Mouse (Mus musculus): ENCODE measurements at regions not wholly inside any gene's neighbourhood (a gene's known extent, or its start where the extent isn't known, plus 50 kb on each side); places are given as distances from the start of the nearest gene placed in this dataset.

DNA sequence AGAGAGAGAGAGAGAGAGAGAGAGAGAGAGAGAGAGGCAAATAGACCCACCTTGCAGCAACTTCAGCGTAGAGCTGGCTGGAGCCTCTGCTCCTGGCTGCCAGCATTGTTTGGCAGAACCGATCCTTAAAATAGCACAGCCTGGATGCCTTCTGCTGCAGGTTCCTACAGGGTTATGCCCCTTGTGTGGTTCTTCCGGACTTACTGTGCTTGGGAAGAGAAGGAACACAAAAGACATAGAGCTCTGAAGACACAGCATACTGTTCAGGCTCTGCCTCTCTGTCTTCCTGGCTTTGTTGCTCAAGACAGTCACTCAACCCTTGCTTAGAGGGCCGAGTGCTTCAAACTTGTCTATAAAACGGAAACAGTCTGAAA, 86.2 kb upstream of the Slc25a26 start:
- DNase-seq (ENCODE audit: inconsistent ontology term) = no peak

GRCm38 (mm10) chr6:94413297-94413986, 86.7 kb upstream of the Slc25a26 start:
- DNase-seq (ENCODE audit: inconsistent ontology term) = no peak

DNA sequence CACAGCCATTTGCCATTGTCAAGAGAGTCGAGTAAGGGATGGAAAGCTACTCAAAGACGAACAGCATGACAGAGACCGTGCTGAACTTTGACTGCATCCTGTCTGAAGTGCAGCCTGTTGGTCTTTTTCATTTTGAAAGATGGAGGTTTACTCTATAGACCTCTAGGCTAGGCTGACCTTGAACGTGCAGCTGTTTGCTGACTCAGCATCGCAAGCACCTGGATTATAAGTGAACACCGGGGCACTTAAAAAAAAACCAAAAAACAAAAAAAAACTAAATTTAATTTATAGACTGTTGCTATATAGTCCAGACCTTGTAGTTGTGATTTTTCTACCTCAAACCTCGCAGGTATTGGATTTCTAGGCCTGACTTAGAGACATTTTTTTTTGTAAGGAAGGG, 87.8 kb upstream of the Slc25a26 start:
- no peak for DNase-seq (ENCODE audit: inconsistent ontology term)

- DNase-seq (ENCODE audit: inconsistent ontology term) = no peak
Measured at GRCm38 (mm10) chr6:94410480-94410879, 89.7 kb upstream of the Slc25a26 start.

DNA sequence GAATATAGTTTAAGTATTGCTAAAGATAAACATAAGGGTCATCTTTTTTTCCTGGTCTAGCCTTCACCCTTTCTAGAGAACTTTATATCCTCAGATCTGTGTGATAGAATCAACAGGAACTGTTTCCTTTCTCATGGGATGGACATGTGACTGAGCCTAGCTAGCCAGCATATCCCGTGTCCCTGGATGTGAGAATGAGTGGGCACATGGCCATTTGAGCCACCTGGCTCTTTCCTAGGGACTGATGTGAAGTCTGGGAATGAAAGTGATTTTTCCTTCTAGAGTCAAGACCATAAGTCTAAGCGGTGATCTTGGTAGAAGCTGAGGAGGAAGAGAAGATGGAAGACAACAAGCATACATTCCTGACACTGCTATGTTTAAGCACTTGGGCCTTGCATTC, 91.1 kb upstream of the Slc25a26 start:
- DNase-seq (ENCODE audit: inconsistent ontology term) = no peak

- DNase-seq (ENCODE audit: inconsistent ontology term) = no peak
Measured at GRCm38 (mm10) chr6:94407751-94408150, 92.4 kb upstream of the Slc25a26 start.

DNA sequence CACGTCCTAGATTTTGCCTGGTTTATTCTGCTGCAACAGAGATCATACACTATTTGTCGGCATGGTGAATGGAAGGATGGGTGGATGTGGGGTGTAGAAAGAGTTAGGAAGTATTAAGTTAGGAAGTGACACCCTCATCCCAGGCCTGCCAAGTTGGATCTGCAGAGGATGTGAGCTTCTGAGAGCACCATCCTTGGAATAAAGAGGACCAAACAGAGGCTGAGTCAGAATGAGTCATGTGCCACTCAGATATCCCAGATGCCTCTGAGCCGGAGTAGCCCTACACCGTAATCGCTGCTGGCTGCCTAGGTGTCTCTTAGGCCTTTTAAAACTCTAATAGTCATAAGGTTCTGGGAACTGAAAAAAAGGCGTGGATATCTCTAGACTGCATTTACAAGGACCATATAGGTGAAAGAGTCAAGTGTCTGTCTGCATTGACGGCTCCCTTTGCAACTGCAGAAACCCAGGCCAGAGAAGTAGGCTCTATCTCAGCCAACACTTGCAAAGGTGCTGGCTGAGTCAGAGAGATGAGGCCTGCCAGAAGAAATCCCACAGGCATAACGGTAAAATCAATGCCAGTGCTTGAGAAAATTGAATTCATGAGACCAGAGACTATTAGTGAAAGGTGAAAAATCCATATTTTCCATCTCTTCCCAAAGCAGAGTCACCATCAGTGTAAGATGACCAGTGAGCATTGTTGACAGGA, 94.6 kb upstream of the Slc25a26 start:
- DNase-seq (ENCODE audit: inconsistent ontology term) = peak; percentile 49

DNA sequence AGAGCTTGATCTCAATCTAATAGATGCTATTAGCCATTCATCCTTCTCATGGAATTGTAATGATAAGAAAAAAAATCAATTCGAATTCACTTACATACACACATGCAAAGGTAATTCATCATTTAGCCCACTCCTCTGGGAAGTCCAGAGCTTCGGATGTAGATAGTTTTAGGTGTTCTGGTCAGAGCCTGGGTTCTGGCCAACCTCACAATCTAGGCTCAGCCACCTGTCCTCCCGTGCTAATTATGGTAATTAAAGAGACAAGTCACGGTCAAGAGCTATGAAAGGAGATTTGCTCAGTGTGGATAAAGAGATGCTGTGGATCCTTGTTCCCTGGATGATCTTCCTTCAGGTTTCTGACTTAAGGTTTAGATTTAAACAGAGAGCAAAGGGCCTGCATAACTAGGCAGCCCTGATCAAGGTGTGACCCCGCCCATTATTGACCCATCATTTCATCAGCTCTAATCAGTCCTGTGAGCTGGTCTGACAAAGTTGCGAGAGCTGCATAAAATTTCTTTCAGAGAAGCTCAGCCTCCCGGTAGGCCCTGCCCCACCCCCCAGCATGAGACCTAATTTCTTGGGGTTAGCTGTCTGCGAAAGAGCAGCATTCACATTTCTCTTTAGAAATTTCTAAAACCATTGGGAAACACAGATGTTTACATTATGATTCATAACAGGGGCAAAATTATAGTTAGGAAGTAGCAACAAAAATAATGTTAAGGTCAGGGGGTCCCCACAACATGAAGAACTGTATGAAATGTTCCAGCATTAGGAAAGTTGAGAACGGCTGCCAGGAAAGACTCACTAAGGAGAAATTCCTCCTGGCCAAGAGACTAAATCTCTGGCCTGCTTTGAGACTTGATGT, 98.3 kb upstream of the Slc25a26 start:
- DNase-seq (ENCODE audit: inconsistent ontology term) = no peak

DNA sequence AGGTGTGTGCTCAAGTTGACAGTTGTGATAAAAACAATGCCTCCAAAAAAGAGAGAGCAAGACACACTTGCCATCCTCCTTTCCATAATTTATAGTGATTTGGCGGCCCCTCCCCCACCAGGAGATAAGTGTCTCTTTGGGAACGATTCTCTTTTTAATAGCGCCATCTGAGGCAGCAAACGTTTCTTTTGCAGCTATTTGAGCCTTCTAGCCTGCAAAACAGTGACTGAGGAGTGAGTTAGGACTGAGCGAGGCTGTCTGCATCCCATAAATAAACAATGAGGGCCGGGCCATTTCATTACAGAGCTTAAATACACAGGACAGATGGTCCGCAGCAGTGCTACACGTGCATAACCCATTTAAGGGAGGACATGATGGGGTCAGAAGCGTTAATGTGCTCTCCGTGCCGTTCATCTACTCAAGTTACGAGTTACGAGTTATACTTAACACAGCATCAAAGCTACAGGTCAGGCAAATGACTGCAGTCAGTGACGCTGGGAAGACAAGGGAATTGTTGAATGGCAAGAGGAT, 99.0 kb upstream of the Slc25a26 start:
- DNase-seq (ENCODE audit: inconsistent ontology term) = no peak

DNA sequence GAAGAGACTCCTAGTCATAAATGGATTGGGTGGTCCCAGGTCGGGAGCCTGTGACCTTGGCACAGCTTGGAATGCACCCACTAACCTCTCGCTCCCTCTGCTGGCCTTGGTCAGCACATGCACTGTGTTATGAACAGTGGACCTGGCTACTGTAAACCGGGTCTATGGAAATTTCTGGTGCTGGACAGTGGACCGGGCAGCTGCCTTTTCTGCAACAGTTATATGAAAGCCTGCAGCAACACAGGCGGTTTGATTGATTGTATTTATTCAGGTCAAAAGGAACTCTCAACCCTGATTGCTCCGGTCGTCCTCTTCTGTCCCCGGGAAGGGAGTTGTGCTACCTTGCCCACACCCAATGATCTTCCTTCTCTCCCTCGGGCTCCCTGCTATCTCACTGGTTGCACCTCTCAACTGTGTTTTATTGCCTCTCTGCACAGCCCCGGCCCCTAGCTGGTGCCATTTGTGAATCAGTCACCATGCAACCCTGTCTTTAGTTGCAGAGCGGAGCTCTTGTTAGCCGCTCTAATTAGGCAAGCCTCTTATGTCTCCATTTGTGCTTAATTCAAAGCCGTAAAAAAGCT, 99.6 kb upstream of the Slc25a26 start:
- peak; percentile 38 for DNase-seq (ENCODE audit: inconsistent ontology term)

DNA sequence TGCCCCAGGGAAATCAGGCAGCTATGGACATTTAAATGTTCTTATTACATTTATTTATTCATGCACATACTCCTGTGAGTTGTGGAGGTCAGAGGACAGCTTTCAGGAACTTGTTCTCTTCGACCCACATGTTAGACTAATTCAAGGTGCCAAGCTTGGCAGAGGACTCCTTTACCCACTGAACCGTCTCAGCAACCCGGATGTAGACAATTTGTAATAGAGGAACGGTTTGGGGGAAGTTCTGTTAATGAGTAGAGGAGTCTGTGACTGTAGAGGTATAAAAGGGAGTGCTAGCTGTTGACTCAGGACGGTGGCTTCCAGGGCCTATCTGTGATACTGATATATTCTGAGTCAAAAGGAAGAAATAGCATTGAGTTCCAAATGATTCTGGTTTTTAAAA, 107.4 kb upstream of the Magi1 start:
- peak; percentile 24 for DNase-seq (ENCODE audit: inconsistent ontology term)

DNA sequence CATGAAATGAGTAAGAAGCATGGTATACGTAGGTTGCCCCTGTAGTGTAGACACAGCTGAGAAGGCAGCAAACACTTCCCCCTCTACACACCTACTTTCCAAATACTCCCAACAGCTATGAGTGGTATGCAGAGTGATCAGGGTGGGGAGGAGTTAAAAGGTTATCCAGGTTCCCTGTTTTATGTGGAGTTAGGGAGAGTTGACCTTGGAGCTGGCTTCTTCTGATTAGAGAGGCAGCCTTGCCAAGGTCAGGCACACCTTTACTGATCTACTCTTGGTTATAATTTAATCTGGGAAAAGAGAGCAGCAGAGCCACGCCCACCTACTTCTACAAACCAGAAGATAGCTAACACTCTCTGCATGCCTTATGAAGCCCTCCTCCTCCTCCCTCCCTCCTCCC, 106.7 kb upstream of the Magi1 start:
- DNase-seq (ENCODE audit: inconsistent ontology term) = no peak

DNA sequence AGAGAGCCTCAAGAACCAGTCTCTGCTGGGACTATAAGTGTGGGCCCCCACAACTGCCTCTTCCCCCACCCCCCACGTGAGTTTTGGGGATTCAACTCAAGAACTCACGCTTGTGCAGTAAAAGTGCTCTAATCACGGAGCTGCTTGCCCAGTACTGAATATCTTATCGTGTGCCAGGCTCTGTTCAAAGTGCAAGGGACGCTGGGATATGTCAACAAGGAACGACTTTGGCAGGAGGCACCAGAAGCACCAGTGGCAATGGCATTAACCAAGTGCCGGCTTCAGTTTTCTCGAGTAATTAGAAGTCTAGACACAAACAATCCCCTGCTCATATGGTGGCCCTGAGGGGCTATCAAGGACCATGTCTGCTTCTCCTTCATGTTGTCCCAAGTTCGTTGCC, 106.0 kb upstream of the Magi1 start:
- DNase-seq (ENCODE audit: inconsistent ontology term) = no peak

- DNase-seq (ENCODE audit: inconsistent ontology term) = no peak
Measured at GRCm38 (mm10) chr6:94387648-94388047, 103.9 kb upstream of the Magi1 start.

GRCm38 (mm10) chr6:94385531-94385930, 101.8 kb upstream of the Magi1 start:
- DNase-seq (ENCODE audit: inconsistent ontology term) = no peak

- DNase-seq (ENCODE audit: inconsistent ontology term) = no peak
Measured at GRCm38 (mm10) chr6:94369991-94370390, 86.3 kb upstream of the Magi1 start.

DNA sequence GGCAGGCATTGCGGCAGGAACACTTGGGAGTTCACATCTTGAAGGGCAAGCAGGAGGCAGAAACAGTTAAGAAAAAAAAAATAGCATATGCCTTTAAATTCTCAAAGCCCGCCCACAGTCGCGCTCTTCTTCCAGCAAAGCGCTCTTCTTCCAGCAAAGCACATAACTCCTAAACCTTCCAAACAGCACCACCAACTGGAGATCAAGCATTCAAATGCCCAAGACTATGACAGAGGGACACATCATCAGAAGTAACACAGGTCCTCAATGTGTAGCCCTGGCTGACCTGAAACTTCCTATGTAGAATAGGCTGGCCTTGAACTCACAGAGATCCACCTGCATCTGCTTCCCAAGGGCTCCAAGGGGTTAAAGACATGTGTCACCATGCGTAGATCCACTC, 80.2 kb upstream of the Magi1 start:
- DNase-seq (ENCODE audit: inconsistent ontology term) = no peak

DNA sequence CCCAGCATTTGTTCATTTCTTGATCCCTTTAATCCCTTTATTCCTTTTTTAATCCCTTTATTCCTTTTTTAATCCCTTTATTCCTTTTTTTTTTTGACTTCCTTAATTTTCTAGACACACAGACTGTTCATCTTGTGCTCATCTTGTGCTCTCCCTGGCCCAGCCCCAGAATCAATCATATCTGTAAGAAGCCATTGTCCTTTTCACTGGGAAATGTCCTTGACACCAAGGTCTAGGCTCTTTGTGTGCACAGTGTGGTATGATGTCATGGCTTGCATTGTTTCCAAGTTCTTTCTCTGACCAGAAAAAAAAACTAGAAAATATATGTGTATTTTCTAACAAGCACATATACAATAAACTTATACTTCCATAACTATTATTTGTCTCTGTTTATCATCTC, 78.9 kb upstream of the Magi1 start:
- DNase-seq (ENCODE audit: inconsistent ontology term) = no peak

DNA sequence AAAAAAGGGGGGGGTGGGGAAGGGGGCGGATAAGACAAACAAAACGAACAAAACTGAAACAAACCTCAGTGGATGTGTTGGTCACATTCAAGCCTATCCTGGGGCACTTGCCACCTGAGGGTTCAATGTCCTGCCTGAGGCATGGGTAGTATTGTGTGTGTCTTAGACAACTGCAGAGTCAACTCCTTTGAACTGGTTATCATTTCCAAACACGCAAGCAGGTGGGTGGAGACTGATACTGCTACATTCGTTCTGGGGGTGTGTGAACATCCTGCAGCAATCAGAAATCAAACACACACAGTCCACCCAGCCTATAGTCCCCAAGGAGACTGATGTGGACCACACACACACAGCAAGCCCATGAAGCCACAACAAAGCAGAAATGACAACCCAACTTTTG, 73.9 kb upstream of the Magi1 start:
- no peak for DNase-seq (ENCODE audit: inconsistent ontology term)

GRCm38 (mm10) chr6:94354451-94355095, 70.9 kb upstream of the Magi1 start:
- DNase-seq (ENCODE audit: inconsistent ontology term) = peak; percentile 29

GRCm38 (mm10) chr6:94344296-94344695, 60.6 kb upstream of the Magi1 start:
- DNase-seq (ENCODE audit: inconsistent ontology term) = no peak

DNA sequence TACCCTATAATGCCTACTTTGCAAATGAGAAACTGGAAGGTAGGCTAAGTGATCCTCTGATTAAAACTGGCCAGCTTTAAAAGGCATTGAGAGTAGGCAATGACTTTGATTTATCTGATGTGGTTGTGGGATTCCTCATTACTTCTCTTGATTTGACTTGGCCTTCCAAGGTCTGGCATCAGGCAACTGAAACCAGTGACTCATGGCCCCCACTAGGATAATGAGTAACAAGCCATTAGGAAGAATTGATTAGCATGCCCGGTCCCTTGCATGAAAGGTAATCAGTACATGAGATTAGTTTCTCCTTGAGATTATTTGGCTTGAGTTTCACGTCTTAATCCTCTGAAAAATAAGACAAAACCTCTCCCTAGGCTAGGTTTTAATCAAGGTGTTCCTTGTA, 56.8 kb upstream of the Magi1 start:
- DNase-seq (ENCODE audit: inconsistent ontology term) = no peak

All from Muller cell, postnatal 12 days (primary cell).